In genomic region chr9:96787797-96788196, GRCm38 (mm10) we compare ENCODE assay signal across 14 mouse cellular contexts. TPM values are rescaled to one million over a fixed set of nuclear protein-coding genes. Genes with fewer than 3 reads are reported as not detected.
DNase-seq lines count a peak whose midpoint lies in the region; ATAC-seq and TF ChIP-seq lines count a peak whose summit lies in the region.
"Had no signal": no experiment of that assay in that cellular context is flagged by ENCODE, and none has a peak within 500 bp of the region (broad histone marks: within the 10 kb centered on the region; RNA-seq: fewer than 3 reads in every experiment).

No protein-coding gene starts in this region.

- WGBS in kidney, adult 2 months: 37% methylated on average over 10 of the region's 10 CpGs
- WGBS in liver, embryonic 12.5 days (ENCODE audit: insufficient replicate concordance): 43% methylated on average over 10 of the region's 10 CpGs

- peak overlapping the region; percentile 67 for H3K27ac ChIP-seq in kidney, adult 2 months (ENCODE audit: insufficient read depth, low read depth, low read length)
- H3K27ac ChIP-seq in liver, embryonic 12.5 days: no peak overlapping the region
- H3K27ac ChIP-seq: embryonic facial prominence, embryonic 15.5 days; forebrain, embryonic 13.5 days; heart, embryonic 15.5 days; midbrain, embryonic 12.5 days had no signal

- DNase-seq in Patski (ENCODE audit: low read depth, low spot score): peak; percentile 92
- DNase-seq in kidney, adult 2 months: peak; percentile 81
- no peak for DNase-seq in adrenal gland, adult 2 months
- DNase-seq in frontal cortex, adult 2 months (ENCODE audit: extremely low spot score in 1 of 2, low spot score in 1 of 2): no peak
- DNase-seq: cerebellum, postnatal 25 days; layer of hippocampus, postnatal 36 days had no signal

- peaks cover 23% of the 10 kb centered on the region for H3K4me1 ChIP-seq in kidney, adult 2 months (ENCODE audit: control insufficient read depth, insufficient read depth, low read length)
- H3K4me1 ChIP-seq in liver, embryonic 12.5 days: peaks cover 13% of the 10 kb centered on the region; the same call in 1 of the 2 replicates
- H3K4me1 ChIP-seq: embryonic facial prominence, embryonic 15.5 days; forebrain, embryonic 13.5 days had no signal

- no peak overlapping the region for H3K9ac ChIP-seq in liver, embryonic 12.5 days
- H3K9ac ChIP-seq: embryonic facial prominence, embryonic 15.5 days; forebrain, embryonic 13.5 days; heart, embryonic 15.5 days; lung, embryonic 15.5 days; midbrain, embryonic 12.5 days had no signal

- ATAC-seq in CD4-positive, CD25-positive, alpha-beta regulatory T cell, adult 4 months: peak; percentile 61
- ATAC-seq in Patski: peak; percentile 38
- ATAC-seq in megakaryocyte progenitor cell, adult 5-6 weeks (replicated peaks; ENCODE audit: poor library complexity): peak; percentile 49
- ATAC-seq in liver, embryonic 12.5 days: no peak
- ATAC-seq: forebrain, embryonic 13.5 days had no signal

- TF ChIP-seq CTCF in Patski (IDR thresholded peaks at IDR 0.05): no peak
- no peak for TF ChIP-seq CTCF in kidney, adult 2 months (conservative IDR thresholded peaks at IDR 0.05; ENCODE audit: insufficient read depth, insufficient read length, low read depth, low read length)

- in situ Hi-C loops in Patski (cut with MboI; ENCODE audit: low pct_unique_long_range_greater_than_20kb): loop anchor here (5.0 kb wide), 1 partner anchor 75 kb away; no protein-coding TSS in a partner anchor

- H3K36me3 ChIP-seq in kidney, adult 2 months (ENCODE audit: control insufficient read depth, insufficient read depth, low read length): no peaks in the 10 kb centered on the region
- no peaks in the 10 kb centered on the region for H3K36me3 ChIP-seq in liver, embryonic 12.5 days
- H3K36me3 ChIP-seq: embryonic facial prominence, embryonic 15.5 days; heart, embryonic 15.5 days; lung, embryonic 15.5 days; midbrain, embryonic 12.5 days had no signal

- no peak for TF ChIP-seq POLR2A in kidney, adult 2 months (IDR thresholded peaks at IDR 0.05; ENCODE audit: low read depth, low read length)

- CTCF ChIA-PET in Patski (lab: Charles Lee): interaction anchor here (0.9 to 1.7 kb wide), 5 partner anchors 9 to 73 kb away, joined by 3 to 7 read pairs (median 3); no protein-coding TSS in a partner anchor

- H3K4me2 ChIP-seq in liver, embryonic 12.5 days: no peak overlapping the region
- H3K4me2 ChIP-seq: embryonic facial prominence, embryonic 15.5 days; forebrain, embryonic 13.5 days; heart, embryonic 15.5 days; lung, embryonic 15.5 days; midbrain, embryonic 12.5 days had no signal

- H3K27me3 ChIP-seq in Patski: no peaks in the 10 kb centered on the region
- no peaks in the 10 kb centered on the region for H3K27me3 ChIP-seq in kidney, adult 2 months (replicated peaks; ENCODE audit: control insufficient read depth, insufficient read depth, low read length)
- H3K27me3 ChIP-seq in liver, embryonic 12.5 days (replicated peaks): no peaks in the 10 kb centered on the region
- H3K27me3 ChIP-seq: embryonic facial prominence, embryonic 15.5 days; forebrain, embryonic 13.5 days; heart, embryonic 15.5 days; lung, embryonic 15.5 days; midbrain, embryonic 12.5 days had no signal

- POLR2A ChIA-PET in Patski (lab: Charles Lee): interaction anchor here (0.8 to 1.3 kb wide), 4 partner anchors 12 to 112 kb away, joined by 3 to 4 read pairs (median 3); no protein-coding TSS in a partner anchor

- no peaks in the 10 kb centered on the region for H3K9me3 ChIP-seq in liver, embryonic 12.5 days (replicated peaks)
- H3K9me3 ChIP-seq: embryonic facial prominence, embryonic 15.5 days; forebrain, embryonic 13.5 days; heart, embryonic 15.5 days; lung, embryonic 15.5 days; midbrain, embryonic 12.5 days had no signal

- H3K4me3 ChIP-seq in kidney, adult 2 months (ENCODE audit: insufficient read depth, low read depth, low read length): peak overlapping the region; percentile 23; the same call in 1 of the 2 replicates
- no peak overlapping the region for H3K4me3 ChIP-seq in liver, embryonic 12.5 days
- H3K4me3 ChIP-seq: embryonic facial prominence, embryonic 15.5 days; forebrain, embryonic 13.5 days; heart, embryonic 15.5 days; lung, embryonic 15.5 days; midbrain, embryonic 12.5 days had no signal

RNA-seq across cellular contexts. Expression of gene Zbtb38, which starts 35.2 kb away (rescaled TPM):
- polyA plus RNA-seq in CD4-positive, CD25-positive, alpha-beta regulatory T cell, adult 4 months (2017; shearing (Covaris generic)): 10 to 100 TPM; 80.3 to 85.0 TPM
- 59.2 TPM for polyA plus RNA-seq in Patski (2021)
- 10.2 and 12.9 TPM in 2 replicates for polyA plus RNA-seq in kidney, adult 2 months (2012; rRNA removed)
- 23.5 and 27.8 TPM in 2 replicates for total RNA-seq in megakaryocyte progenitor cell, adult 5-6 weeks (2015)
- 24.2 and 25.7 TPM in 2 replicates for total RNA-seq in megakaryocyte progenitor cell, adult 5-6 weeks (2017)
- total RNA-seq in adrenal gland, adult 2 months (2021): 10 to 100 TPM; 63.1 to 73.9 TPM
- 13.6 and 17.4 TPM in 2 replicates for polyA plus RNA-seq in adrenal gland, adult 2 months (2012; rRNA removed)
- 6.8 and 7.0 TPM in 2 replicates for polyA plus RNA-seq in liver, embryonic 12.5 days (2016; fragmentation: Nextera tagmentation; extraction: Ambion mirVana)
- 19.0 and 20.5 TPM in 2 replicates for polyA plus RNA-seq in frontal cortex, adult 2 months (2012; rRNA removed)

Comparison
In these comparisons a context has a peak if more than half of its experiments do, and no peak if none do; other contexts are left out.
1. DNase-seq: peak in Patski (single experiment) and kidney, adult 2 months (single experiment); none in adrenal gland, adult 2 months (single experiment) and frontal cortex, adult 2 months (0 of 2).